Mouse (Mus musculus): ENCODE results near the gene Lrrk1.

DNA sequence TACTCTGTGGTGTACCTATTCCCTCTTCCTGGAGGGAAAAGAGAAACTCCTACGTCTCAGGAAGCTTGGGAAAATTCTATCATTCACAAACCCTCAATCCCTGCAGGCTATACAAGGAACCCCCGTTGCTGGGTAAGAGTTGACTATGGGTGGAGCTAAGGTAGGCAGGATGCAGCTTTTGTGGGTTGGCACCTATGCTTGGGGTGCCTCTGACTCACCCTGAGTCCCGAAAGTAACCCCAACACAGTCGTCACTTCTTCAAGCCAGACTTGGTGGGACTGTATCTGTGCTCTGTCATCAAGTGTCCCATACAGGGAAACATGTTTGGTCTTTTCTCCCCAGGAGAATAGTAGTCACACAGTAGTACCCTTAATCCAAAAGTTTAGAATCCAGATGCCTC, 86.7 kb downstream of the Lrrk1 start:
- no peak for TF ChIP-seq POLR2A (IDR thresholded peaks at IDR 0.05; ENCODE audit: borderline replicate concordance, extremely low read depth, low read depth, low read length)
- TF ChIP-seq CTCF (IDR thresholded peaks at IDR 0.05; ENCODE audit: insufficient read depth, low read length) = no peak
